Mouse (Mus musculus): ENCODE measurements around the gene Nipal4. TPM values are rescaled to one million over a fixed set of nuclear protein-coding genes. Genes with fewer than 3 reads are reported as not detected.

Gene Nipal4
- polyA plus RNA-seq, 1 experiment from 2014 or later: 0.26 TPM

- H3K4me3 ChIP-seq (ENCODE audit: low read length): no peak overlapping the region
Measured at GRCm38 (mm10) chr11:46172128-46172527, 5.8 kb upstream of the Nipal4 start.

DNA sequence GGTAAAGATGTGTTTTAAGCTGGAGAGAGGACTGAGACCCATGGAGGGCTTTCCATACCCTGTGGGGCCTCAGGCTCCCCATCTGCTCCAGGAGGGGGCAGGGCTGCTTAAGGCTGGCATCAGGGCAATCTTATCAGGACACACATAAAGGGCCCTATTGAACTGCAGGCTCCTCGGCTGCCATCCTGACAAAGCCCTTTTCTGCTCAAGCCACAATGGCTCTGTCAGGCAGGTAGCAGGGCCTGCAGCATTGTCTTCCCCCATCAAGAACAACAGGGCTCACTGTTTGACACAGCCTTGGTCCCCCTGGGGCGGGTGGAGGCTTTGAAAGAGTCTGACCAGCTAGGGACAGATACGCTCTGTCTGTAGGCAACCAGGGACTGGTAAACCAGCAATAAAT is 3.6 kb upstream of the Nipal4 start:
- no peaks in the 10 kb centered on the region for H3K9me3 ChIP-seq (ENCODE audit: control insufficient read depth, low read length)
- 28% methylated on average over 3 of the region's 3 CpGs for WGBS
- H3K4me1 ChIP-seq (ENCODE audit: control insufficient read depth, insufficient read depth, low read depth, low read length): no peaks in the 10 kb centered on the region; the same call in 1 of the 2 replicates
- no peaks in the 10 kb centered on the region for H3K36me3 ChIP-seq (ENCODE audit: control insufficient read depth, insufficient read depth, low read length)
- H3K4me3 ChIP-seq (ENCODE audit: low read length): no peak overlapping the region
- H3K27ac ChIP-seq (ENCODE audit: low read depth, low read length): no peak overlapping the region
- no peak for ATAC-seq
- H3K4me2 ChIP-seq (ENCODE audit: low read length): no peak overlapping the region
- peaks cover 3% of the 10 kb centered on the region; the same call in 1 of the 2 replicates for H3K27me3 ChIP-seq (replicated peaks; ENCODE audit: control insufficient read depth, insufficient read depth, low read length)
- no peak overlapping the region for H3K9ac ChIP-seq (ENCODE audit: low read depth, low read length)

More at GRCm38 (mm10) chr11:46172128-46172527, 5.8 kb upstream of the Nipal4 start:
- H3K9me3 ChIP-seq (ENCODE audit: control insufficient read depth, low read length): no peaks in the 10 kb centered on the region
- no peak overlapping the region for H3K9ac ChIP-seq (ENCODE audit: low read depth, low read length)
- H3K27me3 ChIP-seq (replicated peaks; ENCODE audit: control insufficient read depth, insufficient read depth, low read length): no peaks in the 10 kb centered on the region
- 97% methylated on average over 9 of the region's 9 CpGs for WGBS
- no peak overlapping the region for H3K4me2 ChIP-seq (ENCODE audit: low read length)
- H3K27ac ChIP-seq (ENCODE audit: low read depth, low read length): no peak overlapping the region
- no peaks in the 10 kb centered on the region for H3K4me1 ChIP-seq (ENCODE audit: control insufficient read depth, insufficient read depth, low read depth, low read length)
- H3K36me3 ChIP-seq (ENCODE audit: control insufficient read depth, insufficient read depth, low read length): no peaks in the 10 kb centered on the region
- ATAC-seq: no peak

DNA sequence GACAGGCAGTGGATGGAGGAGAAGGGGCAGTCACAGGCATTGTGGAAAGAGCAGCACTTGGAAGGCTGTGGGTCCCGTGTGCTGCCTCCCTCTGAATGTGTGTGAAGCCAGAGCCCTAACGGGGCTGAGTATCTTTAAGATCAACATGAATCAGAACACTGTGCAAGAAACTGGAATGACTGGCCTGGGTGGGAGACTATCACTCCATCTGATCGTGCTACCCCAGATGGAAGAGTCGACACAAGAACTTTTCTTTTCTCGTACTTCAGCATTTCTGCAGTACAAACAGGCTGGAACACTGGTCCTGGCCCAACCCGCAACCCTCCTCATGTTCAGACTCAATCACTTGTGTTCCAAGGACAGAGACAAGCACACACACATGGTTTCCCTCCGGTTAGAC is 2.2 kb upstream of the Nipal4 start:
- no peaks in the 10 kb centered on the region; the same call in 1 of the 2 replicates for H3K4me1 ChIP-seq (ENCODE audit: control insufficient read depth, insufficient read depth, low read depth, low read length)
- no peak overlapping the region for H3K27ac ChIP-seq (ENCODE audit: low read depth, low read length)
- H3K27me3 ChIP-seq (replicated peaks; ENCODE audit: control insufficient read depth, insufficient read depth, low read length): peaks cover 6% of the 10 kb centered on the region; the same call in 1 of the 2 replicates
- H3K4me3 ChIP-seq (ENCODE audit: low read length): no peak overlapping the region
- ATAC-seq: no peak
- H3K36me3 ChIP-seq (ENCODE audit: control insufficient read depth, insufficient read depth, low read length): no peaks in the 10 kb centered on the region
- no peak overlapping the region for H3K4me2 ChIP-seq (ENCODE audit: low read length)
- WGBS: 89% methylated on average over 7 of the region's 7 CpGs
- H3K9ac ChIP-seq (ENCODE audit: low read depth, low read length): no peak overlapping the region
- no peaks in the 10 kb centered on the region for H3K9me3 ChIP-seq (ENCODE audit: control insufficient read depth, low read length)

DNA sequence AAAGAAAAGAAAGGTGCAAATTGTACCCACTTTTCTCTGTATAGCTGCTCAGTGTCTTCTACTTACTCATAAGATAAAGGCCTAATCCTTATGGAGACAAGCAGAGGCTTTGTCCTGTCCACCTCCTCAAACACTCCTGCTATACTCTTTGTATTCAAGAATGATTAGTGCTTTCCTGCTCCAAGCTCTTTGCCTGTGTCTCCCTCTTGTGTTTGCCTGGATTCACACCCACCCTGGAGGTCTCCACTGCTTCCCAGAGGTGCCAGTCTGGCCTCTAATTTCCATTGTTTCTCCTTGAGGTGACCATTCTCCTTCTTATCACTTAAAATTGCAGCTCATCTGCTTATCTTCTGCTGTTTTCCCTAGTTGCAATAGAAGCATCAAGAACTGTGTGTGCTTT is 8.8 kb downstream of the Nipal4 start:
- H3K4me3 ChIP-seq (ENCODE audit: low read length): no peak overlapping the region
- ATAC-seq: no peak
- no peak overlapping the region for H3K4me2 ChIP-seq (ENCODE audit: low read length)
- H3K4me1 ChIP-seq (ENCODE audit: control insufficient read depth, insufficient read depth, low read depth, low read length): no peaks in the 10 kb centered on the region
- H3K27ac ChIP-seq (ENCODE audit: low read depth, low read length): no peak overlapping the region
- H3K9me3 ChIP-seq (ENCODE audit: control insufficient read depth, low read length): no peaks in the 10 kb centered on the region
- no peaks in the 10 kb centered on the region for H3K36me3 ChIP-seq (ENCODE audit: control insufficient read depth, insufficient read depth, low read length)
- no peaks in the 10 kb centered on the region for H3K27me3 ChIP-seq (replicated peaks; ENCODE audit: control insufficient read depth, insufficient read depth, low read length)
- H3K9ac ChIP-seq (ENCODE audit: low read depth, low read length): no peak overlapping the region

DNA sequence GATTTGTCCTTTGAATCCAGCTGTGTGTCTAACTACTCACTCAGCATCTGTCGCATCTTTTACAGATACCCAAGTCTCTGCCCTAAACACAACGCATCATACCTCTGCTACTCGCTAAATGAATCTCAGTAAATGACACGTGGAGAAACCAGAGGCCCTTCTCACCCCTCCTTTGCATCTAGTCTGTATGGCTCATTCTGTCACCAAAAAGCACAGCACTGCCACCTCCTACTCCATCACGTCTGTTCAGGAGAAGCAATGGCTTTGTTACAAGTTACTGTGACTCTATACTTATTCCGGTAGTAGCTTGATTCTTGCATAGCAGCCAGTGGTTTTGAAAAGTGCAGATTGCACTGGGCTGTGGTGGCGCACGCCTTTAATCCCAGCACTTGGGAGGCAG is 9.4 kb downstream of the Nipal4 start:
- Histone ChIP-seq H3K9ac (ENCODE audit: low read depth, low read length) (no peak overlapping the region), H3K27me3 (replicated peaks; ENCODE audit: control insufficient read depth, insufficient read depth, low read length) (no peaks in the 10 kb centered on the region), H3K4me1 (ENCODE audit: control insufficient read depth, insufficient read depth, low read depth, low read length) (no peaks in the 10 kb centered on the region), H3K4me3 (ENCODE audit: low read length) (no peak overlapping the region), H3K36me3 (ENCODE audit: control insufficient read depth, insufficient read depth, low read length) (no peaks in the 10 kb centered on the region), H3K27ac (ENCODE audit: low read depth, low read length) (no peak overlapping the region), H3K9me3 (ENCODE audit: control insufficient read depth, low read length) (no peaks in the 10 kb centered on the region), H3K4me2 (ENCODE audit: low read length) (no peak overlapping the region)
- WGBS: 88% methylated on average over 8 of the region's 8 CpGs
- no peak for ATAC-seq

- Histone ChIP-seq H3K27ac (ENCODE audit: low read depth, low read length) (no peak overlapping the region), H3K4me3 (ENCODE audit: low read length) (no peak overlapping the region), H3K27me3 (replicated peaks; ENCODE audit: control insufficient read depth, insufficient read depth, low read length) (no peaks in the 10 kb centered on the region), H3K36me3 (ENCODE audit: control insufficient read depth, insufficient read depth, low read length) (peaks cover 12% of the 10 kb centered on the region; the same call in 1 of the 2 replicates), H3K4me2 (ENCODE audit: low read length) (no peak overlapping the region), H3K4me1 (ENCODE audit: control insufficient read depth, insufficient read depth, low read depth, low read length) (no peaks in the 10 kb centered on the region), H3K9ac (ENCODE audit: low read depth, low read length) (no peak overlapping the region), H3K9me3 (ENCODE audit: control insufficient read depth, low read length) (no peaks in the 10 kb centered on the region)
- WGBS: 87% methylated on average over 5 of the region's 5 CpGs
- no peak for ATAC-seq
Measured at GRCm38 (mm10) chr11:46146619-46147018, 19.7 kb downstream of the Nipal4 start.

- H3K36me3 ChIP-seq (ENCODE audit: control insufficient read depth, insufficient read depth, low read length): peaks cover 22% of the 10 kb centered on the region
- H3K4me3 ChIP-seq (ENCODE audit: low read length): no peak overlapping the region
- ATAC-seq: no peak
- H3K4me2 ChIP-seq (ENCODE audit: low read length): no peak overlapping the region
- no peaks in the 10 kb centered on the region for H3K9me3 ChIP-seq (ENCODE audit: control insufficient read depth, low read length)
- 90% methylated on average over 11 of the region's 11 CpGs for whole genome bisulfite sequencing
- no peaks in the 10 kb centered on the region for H3K27me3 ChIP-seq (replicated peaks; ENCODE audit: control insufficient read depth, insufficient read depth, low read length)
- no peak overlapping the region for H3K9ac ChIP-seq (ENCODE audit: low read depth, low read length)
- no peak overlapping the region for H3K27ac ChIP-seq (ENCODE audit: low read depth, low read length)
- H3K4me1 ChIP-seq (ENCODE audit: control insufficient read depth, insufficient read depth, low read depth, low read length): no peaks in the 10 kb centered on the region
Measured at GRCm38 (mm10) chr11:46145163-46145875, 21.0 kb downstream of the Nipal4 start.

DNA sequence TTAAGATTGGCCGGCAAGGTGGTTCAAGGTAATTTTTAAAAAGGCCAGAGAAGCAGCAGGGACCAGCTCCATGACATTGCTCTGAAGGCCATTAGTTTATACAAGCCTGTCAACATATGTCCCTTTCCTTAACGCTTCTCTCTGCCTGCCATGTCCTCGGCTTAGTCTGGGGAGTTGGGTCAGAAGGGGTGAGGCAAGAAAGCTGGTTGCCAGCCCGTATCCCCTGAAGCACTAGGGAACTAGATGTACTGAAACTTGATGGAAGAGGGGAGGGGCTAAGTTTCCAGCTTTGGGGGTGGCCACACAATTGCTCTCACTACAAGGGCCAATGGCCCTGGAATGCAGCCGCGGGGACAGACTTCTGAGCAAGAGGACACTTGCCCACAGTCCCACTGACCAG is 23.0 kb downstream of the Nipal4 start:
- no peak for ATAC-seq
- 87% methylated on average over 6 of the region's 6 CpGs for WGBS
- H3K36me3 ChIP-seq (ENCODE audit: control insufficient read depth, insufficient read depth, low read length): peaks cover 32% of the 10 kb centered on the region

DNA sequence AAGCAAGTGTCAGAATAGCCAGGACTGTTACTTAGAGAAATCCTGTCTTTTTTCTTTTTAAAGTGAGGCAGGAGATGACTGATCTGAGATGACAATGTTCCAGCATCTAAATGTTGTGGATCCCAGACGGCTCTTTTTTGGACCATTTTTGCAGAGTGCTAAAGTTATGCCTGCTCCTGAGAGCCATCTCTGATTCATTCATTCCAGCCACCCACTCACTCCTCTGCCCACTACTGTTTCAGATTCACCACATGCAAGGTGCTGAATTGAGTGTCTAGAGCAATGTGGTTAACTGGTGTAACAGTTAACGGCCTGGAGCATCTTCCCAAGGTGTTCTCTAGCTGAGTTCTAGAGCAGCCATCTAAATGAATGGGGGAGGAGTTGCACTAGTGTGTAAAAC is 31.4 kb downstream of the Nipal4 start:
- H3K9ac ChIP-seq (ENCODE audit: low read depth, low read length): no peak overlapping the region
- H3K4me1 ChIP-seq (ENCODE audit: control insufficient read depth, insufficient read depth, low read depth, low read length): no peaks in the 10 kb centered on the region
- WGBS: 88% methylated on average over 2 of the region's 2 CpGs
- no peaks in the 10 kb centered on the region for H3K27me3 ChIP-seq (replicated peaks; ENCODE audit: control insufficient read depth, insufficient read depth, low read length)
- H3K9me3 ChIP-seq (ENCODE audit: control insufficient read depth, low read length): no peaks in the 10 kb centered on the region
- ATAC-seq: no peak
- H3K4me3 ChIP-seq (ENCODE audit: low read length): no peak overlapping the region
- H3K27ac ChIP-seq (ENCODE audit: low read depth, low read length): no peak overlapping the region
- H3K4me2 ChIP-seq (ENCODE audit: low read length): no peak overlapping the region
- H3K36me3 ChIP-seq (ENCODE audit: control insufficient read depth, insufficient read depth, low read length): peaks cover 24% of the 10 kb centered on the region

More for the DNA sequence above, 23.0 kb downstream of the Nipal4 start:
- Histone ChIP-seq H3K9me3 (ENCODE audit: control insufficient read depth, low read length) (no peaks in the 10 kb centered on the region), H3K27me3 (replicated peaks; ENCODE audit: control insufficient read depth, insufficient read depth, low read length) (no peaks in the 10 kb centered on the region), H3K4me3 (ENCODE audit: low read length) (no peak overlapping the region), H3K27ac (ENCODE audit: low read depth, low read length) (no peak overlapping the region), H3K4me2 (ENCODE audit: low read length) (no peak overlapping the region), H3K9ac (ENCODE audit: low read depth, low read length) (no peak overlapping the region), H3K4me1 (ENCODE audit: control insufficient read depth, insufficient read depth, low read depth, low read length) (no peaks in the 10 kb centered on the region)
